Mouse (Mus musculus) midbrain, embryonic 12.5 days (tissue): ENCODE results near the gene Osgepl1. TPM values are rescaled to one million over a fixed set of nuclear protein-coding genes. Genes with fewer than 3 reads are reported as not detected.
"Not testable (repeated sequence)": the region's sequence is repeated elsewhere in the genome, so short reads cannot be mapped to it uniquely, and the experiment has no call there.

Source experiments
- ATAC-seq: fragments of 200-750 bp; cut with Nextera tagmentation; 2 replicates; pipeline ENCODE4 v1.8.0; 2017; ENCODE audit warnings: low read depth, moderate TSS enrichment, moderate library complexity; ENCODE audit not compliant: low FRiP score
- H3K27ac ChIP-seq: fragments of 300-500 bp; sonication (generic); replicated peaks from 2 replicates; pipeline ENCODE4 v1.5.1; 2016; ENCODE audit warnings: mild to moderate bottlenecking
- H3K27me3 ChIP-seq: fragments of 300-500 bp; sonication (generic); 2 replicates; pipeline ENCODE4 v1.6.1; 2016; ENCODE audit warnings: mild to moderate bottlenecking
- H3K36me3 ChIP-seq: fragments of 300-500 bp; sonication (generic); 2 replicates; pipeline ENCODE4 v1.6.1; 2016
- H3K4me1 ChIP-seq: fragments of 300-500 bp; sonication (generic); 2 replicates; pipeline ENCODE4 v1.6.1; 2016
- H3K4me2 ChIP-seq: fragments of 300-500 bp; sonication (generic); replicated peaks from 2 replicates; pipeline ENCODE4 v1.6.1; 2016; ENCODE audit warnings: mild to moderate bottlenecking, moderate library complexity
- H3K4me3 ChIP-seq: fragments of 300-500 bp; sonication (generic); 2 replicates; pipeline ENCODE4 v1.5.1; 2016; ENCODE audit warnings: mild to moderate bottlenecking
- H3K9ac ChIP-seq: fragments of 300-500 bp; sonication (generic); replicated peaks from 2 replicates; pipeline ENCODE4 v1.6.1; 2016; ENCODE audit warnings: mild to moderate bottlenecking, moderate library complexity
- H3K9me3 ChIP-seq: fragments of 300-500 bp; sonication (generic); 2 replicates; pipeline ENCODE4 v1.6.1; 2016; ENCODE audit warnings: mild to moderate bottlenecking
- WGBS: fragments of 180-500 bp; shearing (Covaris S2); methylation state at CpG from one replicate; pipeline ENCODE4 v1.1.7; 2016; 5-methylcytosine and 5-hydroxymethylcytosine counted together
- polyA plus RNA-seq: library from polyadenylated mRNA; unstranded; fragments of >200 nt; fragmentation: Nextera tagmentation; extraction: Ambion mirVana; gene quantifications from 2 replicates; pipeline ENCODE4 v1.2.1, GENCODE M21; 2016

Gene Osgepl1
- polyA plus RNA-seq, 1 experiment from 2014 or later = 31.6 TPM

DNA sequence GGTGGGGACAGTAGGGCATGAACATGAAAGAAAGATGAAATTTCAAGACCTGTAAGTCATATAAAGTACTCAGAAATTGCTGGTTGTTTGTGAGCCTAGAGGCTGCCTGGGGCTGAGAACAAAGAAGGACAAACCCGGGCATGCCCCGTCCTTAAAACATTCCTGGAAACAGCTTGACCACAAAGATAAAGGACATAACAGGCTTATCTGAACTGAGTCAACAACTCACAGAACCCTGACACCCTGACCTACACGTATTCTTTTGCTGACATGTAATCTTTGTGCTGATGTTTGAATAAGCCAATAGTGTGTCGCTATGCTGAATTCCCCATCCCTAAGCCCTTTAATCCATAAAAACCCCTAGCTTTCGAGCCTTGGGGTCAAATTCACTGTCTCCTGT, 20.1 kb downstream of the Osgepl1 start:
- not testable (repeated sequence) for H3K4me1 ChIP-seq, H3K27me3 ChIP-seq, H3K4me2 ChIP-seq, H3K4me3 ChIP-seq, H3K9me3 ChIP-seq, H3K9ac ChIP-seq, ATAC-seq, H3K27ac ChIP-seq, H3K36me3 ChIP-seq
- 65% methylated on average over 5 of the region's 5 CpGs for WGBS

DNA sequence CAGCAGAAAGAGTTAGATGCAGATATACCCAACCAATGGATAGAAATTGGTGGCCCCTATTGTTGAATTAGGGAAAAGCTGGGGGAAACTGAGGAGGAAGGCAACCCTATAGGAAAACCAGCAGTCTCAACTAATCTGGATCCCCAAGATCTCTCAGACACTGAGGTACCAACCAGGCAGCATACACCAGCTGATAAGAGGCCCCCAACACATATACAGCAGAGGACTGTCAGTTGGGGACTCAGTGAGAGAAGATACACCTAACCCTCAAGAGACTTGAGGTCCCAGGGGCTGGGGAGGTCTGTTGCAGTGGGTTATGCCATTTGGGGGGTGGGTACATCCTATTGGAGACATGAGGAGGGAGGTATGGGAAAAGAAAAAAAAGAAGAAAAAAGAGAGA, 22.0 kb downstream of the Osgepl1 start:
- Histone ChIP-seq H3K4me3 (no peak overlapping the region), H3K9ac (no peak overlapping the region), H3K27ac (no peak overlapping the region), H3K9me3 (peaks cover 2% of the 10 kb centered on the region), H3K27me3 (no peaks in the 10 kb centered on the region), H3K4me1 (no peaks in the 10 kb centered on the region), H3K4me2 (no peak overlapping the region), H3K36me3 (peaks cover 3% of the 10 kb centered on the region; the same call in 1 of the 2 replicates)
- no peak for ATAC-seq

DNA sequence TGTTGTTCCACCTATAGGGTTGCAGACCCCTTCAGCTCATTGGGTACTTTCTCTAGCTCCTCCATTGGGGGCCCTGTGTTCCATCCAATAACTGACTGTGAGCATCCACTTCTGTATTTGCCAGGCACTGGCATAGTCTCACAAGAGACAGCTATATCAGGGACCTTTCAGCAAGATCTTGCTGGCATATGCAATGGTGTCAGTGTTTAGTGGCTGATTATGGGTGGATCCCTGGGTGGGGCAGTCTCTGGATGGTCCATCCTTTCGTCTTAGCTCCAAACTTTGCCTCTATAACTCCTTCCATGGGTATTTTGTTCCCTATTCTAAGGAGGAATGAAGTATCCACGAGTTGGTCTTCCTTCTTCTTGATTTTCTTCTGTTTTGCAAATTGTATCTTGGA, 24.0 kb downstream of the Osgepl1 start:
- Histone ChIP-seq H3K36me3 (peaks cover 22% of the 10 kb centered on the region), H3K9me3 (peaks cover 12% of the 10 kb centered on the region)
- 62% methylated on average over 2 of the region's 2 CpGs for WGBS
- not testable (repeated sequence) for H3K4me1 ChIP-seq, H3K4me3 ChIP-seq, H3K9ac ChIP-seq, H3K27me3 ChIP-seq, H3K27ac ChIP-seq, H3K4me2 ChIP-seq, ATAC-seq

DNA sequence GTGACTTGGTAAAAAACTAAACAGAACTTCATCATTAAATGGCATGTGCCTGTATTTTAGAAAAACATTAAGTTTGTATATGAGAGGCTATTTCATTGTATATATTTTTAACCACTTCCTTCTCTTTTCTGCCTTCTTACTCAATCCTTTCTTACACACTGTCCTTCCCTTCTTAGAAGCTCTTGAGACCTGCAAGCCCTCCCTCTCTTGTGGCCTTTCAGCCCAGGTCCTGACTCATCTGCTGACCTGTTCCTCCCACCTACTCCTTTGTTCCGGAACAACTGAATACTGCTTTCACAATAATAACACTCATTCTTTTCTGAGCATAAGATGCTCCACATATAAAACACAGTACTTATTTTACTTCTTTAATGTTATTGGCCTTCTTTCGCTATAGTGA, 27.6 kb downstream of the Osgepl1 start:
- no peak for ATAC-seq
- no peaks in the 10 kb centered on the region for H3K27me3 ChIP-seq
- no peak overlapping the region for H3K4me3 ChIP-seq
- H3K27ac ChIP-seq = no peak overlapping the region
- H3K9ac ChIP-seq = no peak overlapping the region
- H3K9me3 ChIP-seq = peaks cover 12% of the 10 kb centered on the region; the same call in 1 of the 2 replicates
- H3K4me1 ChIP-seq = no peaks in the 10 kb centered on the region
- 95% methylated on average over 2 of the region's 2 CpGs for WGBS
- H3K4me2 ChIP-seq = no peak overlapping the region
- H3K36me3 ChIP-seq = peaks cover 49% of the 10 kb centered on the region

DNA sequence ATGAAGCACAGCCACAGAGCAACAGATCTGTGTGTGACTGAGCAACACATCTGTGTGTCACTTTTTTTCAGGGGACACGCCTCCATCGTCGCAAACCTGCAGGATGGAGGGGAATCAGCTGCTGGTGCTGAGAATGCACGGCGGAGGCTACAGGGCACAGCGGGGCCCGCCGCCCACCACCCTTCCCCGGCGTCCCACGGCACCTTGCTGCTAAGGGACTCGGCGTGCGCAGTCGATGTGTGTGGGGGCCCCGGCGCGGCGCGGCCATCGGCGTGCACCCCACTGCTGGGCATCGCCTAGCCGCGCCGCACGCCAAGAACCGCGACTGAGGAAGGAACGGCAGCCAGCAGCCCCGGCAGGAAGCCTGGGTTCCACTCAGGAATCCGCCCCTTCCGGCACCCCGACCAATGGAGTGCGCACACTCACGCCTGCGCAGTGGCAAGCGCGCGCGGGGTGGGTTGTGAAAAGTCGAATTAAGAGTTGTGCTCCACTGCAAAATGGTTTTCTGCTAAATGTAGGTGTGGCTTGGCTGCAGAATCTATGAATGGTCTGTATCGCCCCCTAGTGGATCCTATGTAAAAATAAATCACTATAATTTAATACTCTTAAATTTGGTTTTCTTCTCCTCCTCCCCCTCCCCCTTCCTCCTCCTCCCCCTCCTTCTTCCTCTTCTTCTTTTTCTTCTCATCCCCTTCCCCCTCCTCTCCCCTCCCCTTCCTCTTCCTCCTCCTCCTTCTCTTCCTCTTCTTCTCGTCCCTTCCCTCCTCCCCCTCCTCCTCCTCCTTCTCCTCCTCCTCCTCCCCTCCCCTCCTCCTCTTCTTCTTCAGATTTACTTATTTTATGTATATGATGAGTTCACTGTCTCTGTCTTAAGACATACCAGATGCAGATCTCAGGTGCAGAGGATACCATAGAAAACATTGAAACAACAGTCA, 39.2 kb downstream of the Osgepl1 start, which contains the start of the genes Asdurf, Gm28551 and Asnsd1:
Gene Asdurf (minus strand): TSS at position 293 of the 935 bp plus-strand sequence.
Gene Gm28551 (minus strand): TSS at position 341 of the 935 bp plus-strand sequence.
Gene Asnsd1 (minus strand): TSS at position 426 of the 935 bp plus-strand sequence.
- under 1% methylated on average over 44 of the region's 44 CpGs for WGBS
- ATAC-seq = peak; percentile 100
- H3K9ac ChIP-seq = peak within 1 kb of the TSS; percentile 91

DNA sequence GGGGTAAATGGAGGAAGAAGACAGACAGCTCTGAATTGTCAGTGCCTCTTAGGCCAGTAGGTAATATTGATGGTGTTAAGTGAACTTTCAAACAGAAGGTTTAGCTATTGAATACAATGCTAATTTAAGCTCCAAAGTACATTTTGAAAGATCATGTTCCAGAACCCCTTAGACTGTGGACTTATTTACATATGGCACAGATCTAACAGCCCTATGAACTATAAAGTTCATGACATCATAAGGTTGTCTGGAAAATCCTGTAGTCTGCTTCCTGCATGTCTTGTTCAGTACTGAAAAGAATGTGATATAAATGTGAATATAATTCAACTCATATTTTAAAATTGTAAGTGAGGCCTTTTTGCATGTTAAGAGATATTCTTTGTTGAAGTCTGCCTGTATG, 45.6 kb downstream of the Osgepl1 start:
- 0 out of 2 replicates have a peak, but pooled peaks cover 4% of the 10 kb centered on the region for H3K9me3 ChIP-seq
- H3K4me1 ChIP-seq = no peaks in the 10 kb centered on the region
- no peak overlapping the region for H3K4me3 ChIP-seq
- H3K27ac ChIP-seq = no peak overlapping the region
- H3K27me3 ChIP-seq = no peaks in the 10 kb centered on the region
- no peak for ATAC-seq
- no peak overlapping the region for H3K9ac ChIP-seq
- H3K4me2 ChIP-seq = no peak overlapping the region
- no peaks in the 10 kb centered on the region for H3K36me3 ChIP-seq

More for the DNA sequence above, 39.2 kb downstream of the Osgepl1 start, which contains the start of the genes Asdurf, Gm28551 and Asnsd1:
- Histone ChIP-seq H3K4me3 (peak within 1 kb of the TSS; percentile 91), H3K4me1 (peaks cover 8% of the 10 kb centered on the region), H3K36me3 (peaks cover 19% of the 10 kb centered on the region), H3K27me3 (no peaks in the 10 kb centered on the region), H3K27ac (peak within 1 kb of the TSS; percentile 88), H3K4me2 (peak within 1 kb of the TSS; percentile 55), H3K9me3 (0 out of 2 replicates have a peak, but pooled peaks cover 4% of the 10 kb centered on the region)

Other genes starting within 250 kb of the Osgepl1 start
- not detected in 2 replicates for gene 1700019A02Rik, start 126.0 kb upstream of the Osgepl1 start, polyA plus RNA-seq
- 20.9 and 21.2 TPM in 2 replicates for gene Pms1, start 16.6 kb upstream of the Osgepl1 start, polyA plus RNA-seq
- 77.4 and 82.5 TPM in 2 replicates for gene Ormdl1, start 16.5 kb upstream of the Osgepl1 start, polyA plus RNA-seq
- gene Gm28778, start 16.5 kb upstream of the Osgepl1 start, polyA plus RNA-seq = not detected in 2 replicates
- gene Asdurf, start 39.0 kb downstream of the Osgepl1 start, polyA plus RNA-seq = 3.6 TPM in 1 of 2 replicates, not detected in the other
- 1.2 and 1.6 TPM in 2 replicates for gene Gm28551, start 39.0 kb downstream of the Osgepl1 start, polyA plus RNA-seq
- 88.4 and 94.4 TPM in 2 replicates for gene Asnsd1, start 39.1 kb downstream of the Osgepl1 start, polyA plus RNA-seq